Mouse (Mus musculus): ENCODE measurements around the gene Msrb2. TPM values are rescaled to one million over a fixed set of nuclear protein-coding genes. Genes with fewer than 3 reads are reported as not detected.

Gene Msrb2
- polyA plus RNA-seq, 1 experiment, result 3.6 TPM

GRCm38 (mm10) chr2:19367114-19367513, 4.1 kb upstream of the Msrb2 start:
- WGBS, result 94% methylated on average over 11 of the region's 11 CpGs
- peaks cover 2% of the 10 kb centered on the region; the same call in 1 of the 2 replicates for H3K4me1 ChIP-seq (ENCODE audit: control insufficient read depth, insufficient read depth, insufficient read length)
- no peaks in the 10 kb centered on the region for H3K36me3 ChIP-seq (ENCODE audit: control insufficient read depth, insufficient read depth, low read length)
- TF ChIP-seq CTCF (IDR thresholded peaks at IDR 0.05; ENCODE audit: extremely low read depth, insufficient read depth, insufficient read length, insufficient replicate concordance) (no peak), POLR2A (IDR thresholded peaks at IDR 0.05; ENCODE audit: low read depth, low read length) (no peak)
- no peak for DNase-seq (ENCODE audit: low read depth in 1 of 2, low spot score in 2 of 2)
- no peak overlapping the region for H3K27ac ChIP-seq (ENCODE audit: insufficient read depth, low read length)
- H3K4me3 ChIP-seq (ENCODE audit: extremely low read depth, insufficient read depth, insufficient read length), result no peak overlapping the region
- no peaks in the 10 kb centered on the region for H3K27me3 ChIP-seq (ENCODE audit: control insufficient read depth, insufficient read depth, low read length)

- no peak for DNase-seq (ENCODE audit: low read depth in 1 of 2, low spot score in 2 of 2)
- TF ChIP-seq CTCF (IDR thresholded peaks at IDR 0.05; ENCODE audit: extremely low read depth, insufficient read depth, insufficient read length, insufficient replicate concordance) (no peak), POLR2A (IDR thresholded peaks at IDR 0.05; ENCODE audit: low read depth, low read length) (no peak)
- Histone ChIP-seq H3K27ac (ENCODE audit: insufficient read depth, low read length) (no peak overlapping the region), H3K4me3 (ENCODE audit: extremely low read depth, insufficient read depth, insufficient read length) (no peak overlapping the region), H3K27me3 (ENCODE audit: control insufficient read depth, insufficient read depth, low read length) (no peaks in the 10 kb centered on the region), H3K36me3 (ENCODE audit: control insufficient read depth, insufficient read depth, low read length) (peaks cover 2% of the 10 kb centered on the region; the same call in 1 of the 2 replicates), H3K4me1 (ENCODE audit: control insufficient read depth, insufficient read depth, insufficient read length) (peaks cover 4% of the 10 kb centered on the region; the same call in 1 of the 2 replicates)
- 91% methylated on average over 7 of the region's 7 CpGs for WGBS
Observed at GRCm38 (mm10) chr2:19373695-19374094, 2.5 kb downstream of the Msrb2 start.

- WGBS, result 70% methylated on average over 2 of the region's 2 CpGs
- DNase-seq (ENCODE audit: low read depth in 1 of 2, low spot score in 2 of 2), result no peak
- Histone ChIP-seq H3K4me1 (ENCODE audit: control insufficient read depth, insufficient read depth, insufficient read length) (peaks cover 4% of the 10 kb centered on the region; the same call in 1 of the 2 replicates), H3K27me3 (ENCODE audit: control insufficient read depth, insufficient read depth, low read length) (no peaks in the 10 kb centered on the region), H3K4me3 (ENCODE audit: extremely low read depth, insufficient read depth, insufficient read length) (no peak overlapping the region), H3K36me3 (ENCODE audit: control insufficient read depth, insufficient read depth, low read length) (peaks cover 2% of the 10 kb centered on the region; the same call in 1 of the 2 replicates), H3K27ac (ENCODE audit: insufficient read depth, low read length) (no peak overlapping the region)
- TF ChIP-seq CTCF (IDR thresholded peaks at IDR 0.05; ENCODE audit: extremely low read depth, insufficient read depth, insufficient read length, insufficient replicate concordance) (no peak), POLR2A (IDR thresholded peaks at IDR 0.05; ENCODE audit: low read depth, low read length) (no peak)
Observed at GRCm38 (mm10) chr2:19380446-19380950, 9.3 kb downstream of the Msrb2 start.

GRCm38 (mm10) chr2:19380986-19381385, 9.7 kb downstream of the Msrb2 start:
- H3K4me1 ChIP-seq (ENCODE audit: control insufficient read depth, insufficient read depth, insufficient read length), result peaks cover 4% of the 10 kb centered on the region; the same call in 1 of the 2 replicates
- DNase-seq (ENCODE audit: low read depth in 1 of 2, low spot score in 2 of 2), result no peak
- H3K27me3 ChIP-seq (ENCODE audit: control insufficient read depth, insufficient read depth, low read length), result no peaks in the 10 kb centered on the region
- TF ChIP-seq POLR2A (IDR thresholded peaks at IDR 0.05; ENCODE audit: low read depth, low read length) (no peak), CTCF (IDR thresholded peaks at IDR 0.05; ENCODE audit: extremely low read depth, insufficient read depth, insufficient read length, insufficient replicate concordance) (no peak)
- peaks cover 2% of the 10 kb centered on the region; the same call in 1 of the 2 replicates for H3K36me3 ChIP-seq (ENCODE audit: control insufficient read depth, insufficient read depth, low read length)
- H3K4me3 ChIP-seq (ENCODE audit: extremely low read depth, insufficient read depth, insufficient read length), result no peak overlapping the region
- H3K27ac ChIP-seq (ENCODE audit: insufficient read depth, low read length), result no peak overlapping the region
- WGBS, result 60% methylated on average over 2 of the region's 2 CpGs

GRCm38 (mm10) chr2:19382206-19382605, 11.0 kb downstream of the Msrb2 start:
- Histone ChIP-seq H3K36me3 (ENCODE audit: control insufficient read depth, insufficient read depth, low read length) (peaks cover 2% of the 10 kb centered on the region; the same call in 1 of the 2 replicates), H3K27me3 (ENCODE audit: control insufficient read depth, insufficient read depth, low read length) (no peaks in the 10 kb centered on the region), H3K27ac (ENCODE audit: insufficient read depth, low read length) (no peak overlapping the region), H3K4me3 (ENCODE audit: extremely low read depth, insufficient read depth, insufficient read length) (no peak overlapping the region), H3K4me1 (ENCODE audit: control insufficient read depth, insufficient read depth, insufficient read length) (peaks cover 4% of the 10 kb centered on the region; the same call in 1 of the 2 replicates)
- DNase-seq (ENCODE audit: low read depth in 1 of 2, low spot score in 2 of 2), result no peak
- TF ChIP-seq POLR2A (IDR thresholded peaks at IDR 0.05; ENCODE audit: low read depth, low read length) (no peak), CTCF (IDR thresholded peaks at IDR 0.05; ENCODE audit: extremely low read depth, insufficient read depth, insufficient read length, insufficient replicate concordance) (no peak)
- 86% methylated on average over 1 of the region's 1 CpGs for WGBS

GRCm38 (mm10) chr2:19383006-19383405, 11.8 kb downstream of the Msrb2 start:
- TF ChIP-seq CTCF (IDR thresholded peaks at IDR 0.05; ENCODE audit: extremely low read depth, insufficient read depth, insufficient read length, insufficient replicate concordance) (no peak), POLR2A (IDR thresholded peaks at IDR 0.05; ENCODE audit: low read depth, low read length) (no peak)

GRCm38 (mm10) chr2:19385772-19386171, 14.5 kb downstream of the Msrb2 start:
- H3K36me3 ChIP-seq (ENCODE audit: control insufficient read depth, insufficient read depth, low read length), result no peaks in the 10 kb centered on the region
- no peak overlapping the region for H3K27ac ChIP-seq (ENCODE audit: insufficient read depth, low read length)
- H3K4me3 ChIP-seq (ENCODE audit: extremely low read depth, insufficient read depth, insufficient read length), result no peak overlapping the region
- H3K4me1 ChIP-seq (ENCODE audit: control insufficient read depth, insufficient read depth, insufficient read length), result peaks cover 4% of the 10 kb centered on the region; the same call in 1 of the 2 replicates
- no peak for DNase-seq (ENCODE audit: low read depth in 1 of 2, low spot score in 2 of 2)
- no peaks in the 10 kb centered on the region for H3K27me3 ChIP-seq (ENCODE audit: control insufficient read depth, insufficient read depth, low read length)
- 87% methylated on average over 5 of the region's 5 CpGs for WGBS
- TF ChIP-seq CTCF (IDR thresholded peaks at IDR 0.05; ENCODE audit: extremely low read depth, insufficient read depth, insufficient read length, insufficient replicate concordance) (no peak), POLR2A (IDR thresholded peaks at IDR 0.05; ENCODE audit: low read depth, low read length) (no peak)

More at GRCm38 (mm10) chr2:19383006-19383405, 11.8 kb downstream of the Msrb2 start:
- H3K36me3 ChIP-seq (ENCODE audit: control insufficient read depth, insufficient read depth, low read length), result peaks cover 2% of the 10 kb centered on the region; the same call in 1 of the 2 replicates
- no peaks in the 10 kb centered on the region for H3K27me3 ChIP-seq (ENCODE audit: control insufficient read depth, insufficient read depth, low read length)
- DNase-seq (ENCODE audit: low read depth in 1 of 2, low spot score in 2 of 2), result no peak
- no peak overlapping the region for H3K4me3 ChIP-seq (ENCODE audit: extremely low read depth, insufficient read depth, insufficient read length)
- 76% methylated on average over 4 of the region's 4 CpGs for WGBS
- H3K4me1 ChIP-seq (ENCODE audit: control insufficient read depth, insufficient read depth, insufficient read length), result peaks cover 4% of the 10 kb centered on the region; the same call in 1 of the 2 replicates
- H3K27ac ChIP-seq (ENCODE audit: insufficient read depth, low read length), result no peak overlapping the region
